Mouse (Mus musculus) testis, adult 2 months (tissue): ENCODE measurements around the gene Map2k6. TPM values are rescaled to one million over a fixed set of nuclear protein-coding genes. Genes with fewer than 3 reads are reported as not detected.
A peak's percentile ranks its signal among the peaks of the same experiment; 100 is the strongest.

Source experiments
- H3K27ac ChIP-seq: fragments of 200-500 bp; 2 replicates; pipeline ENCODE4 v1.5.1; 2012; ENCODE audit warnings: low read depth, low read length; ENCODE audit not compliant: control insufficient read depth, insufficient read depth
- H3K27me3 ChIP-seq: fragments of 200-500 bp; 2 replicates; pipeline ENCODE4 v1.6.1; 2012; ENCODE audit warnings: mild to moderate bottlenecking, low read length, moderate library complexity; ENCODE audit not compliant: control insufficient read depth, insufficient read depth
- H3K36me3 ChIP-seq: fragments of 200-500 bp; 2 replicates; pipeline ENCODE4 v1.6.1; 2012; ENCODE audit warnings: mild to moderate bottlenecking, low read length; ENCODE audit not compliant: control insufficient read depth, insufficient read depth
- H3K4me1 ChIP-seq: fragments of 200-500 bp; 2 replicates; pipeline ENCODE4 v1.6.1; 2012; ENCODE audit warnings: low read length; ENCODE audit not compliant: control insufficient read depth, insufficient read depth
- H3K4me3 ChIP-seq: fragments of 200-500 bp; 2 replicates; pipeline ENCODE4 v1.5.1; 2012; ENCODE audit warnings: low read depth, mild to moderate bottlenecking, low read length, moderate library complexity, mixed read lengths; ENCODE audit not compliant: control insufficient read depth
- CTCF ChIP-seq: fragments of 200-500 bp; IDR thresholded peaks from 2 replicates; pipeline ENCODE4 v1.5.1; 2012; ENCODE audit warnings: low read depth, mild to moderate bottlenecking, inconsistent platforms, low read length, moderate library complexity; ENCODE audit not compliant: control insufficient read depth, insufficient read depth, insufficient replicate concordance
- POLR2A ChIP-seq: fragments of 200-500 bp; IDR thresholded peaks from 2 replicates; pipeline ENCODE4 v1.6.1; 2012; ENCODE audit warnings: low read depth, mild to moderate bottlenecking, inconsistent platforms, low read length, moderate library complexity; ENCODE audit not compliant: control insufficient read depth
- polyA plus RNA-seq: library from polyadenylated mRNA; depleted of rRNA; stranded (reverse); fragments of >200 nt; gene quantifications from 2 replicates; pipeline ENCODE4 v1.2.3, GENCODE M21; 2012

Gene Map2k6
- polyA plus RNA-seq, 1 experiment, result 0.68 TPM

DNA sequence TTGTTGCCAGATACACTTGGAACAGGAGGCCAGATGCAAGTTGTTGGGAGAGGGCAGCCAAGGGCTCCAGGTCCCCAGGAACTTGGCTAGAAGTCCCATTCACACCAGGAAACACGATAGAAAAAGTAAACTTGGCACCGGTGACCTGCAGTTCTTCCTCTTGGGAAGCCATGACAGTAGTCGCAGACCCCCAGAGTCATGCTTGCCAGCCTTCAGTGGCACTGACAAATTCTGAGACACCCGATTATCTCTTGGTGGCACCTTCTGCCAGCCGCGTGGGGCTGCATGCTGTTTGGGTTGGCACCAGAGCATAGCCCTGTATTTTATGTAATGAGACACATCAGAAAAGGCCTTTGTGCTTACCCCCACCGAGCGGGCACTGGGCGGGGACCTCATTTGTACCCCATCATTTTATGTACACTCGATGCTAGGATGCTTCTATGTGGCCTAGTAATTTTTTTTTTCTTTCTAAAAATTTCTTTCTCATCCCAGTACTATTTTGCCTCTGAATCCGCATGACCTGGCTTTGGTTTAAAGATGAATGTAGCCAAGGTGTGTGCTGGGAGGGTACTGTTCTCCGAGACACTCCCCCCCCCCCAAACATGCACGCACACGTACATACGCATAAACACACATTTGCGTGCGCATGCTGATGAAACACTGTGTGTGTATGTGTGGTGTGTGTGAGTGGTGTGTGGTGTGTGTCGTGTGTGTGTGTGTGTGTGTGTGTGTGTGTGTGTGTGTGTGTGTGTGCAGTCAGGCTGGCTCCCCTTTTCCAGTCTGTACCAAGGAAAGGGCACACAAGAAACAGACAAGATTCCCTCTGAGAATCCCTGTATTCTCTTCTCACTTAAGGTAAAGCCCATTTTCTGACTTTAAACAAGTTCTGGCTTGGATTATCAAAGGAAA, 79.3 kb downstream of the Map2k6 start:
- TF ChIP-seq CTCF (no peak), POLR2A (no peak)
- H3K27ac ChIP-seq, result no peak overlapping the region
- H3K4me1 ChIP-seq, result no peaks in the 10 kb centered on the region; the same call in 1 of the 2 replicates
- no peaks in the 10 kb centered on the region for H3K36me3 ChIP-seq
- no peaks in the 10 kb centered on the region for H3K27me3 ChIP-seq
- no peak overlapping the region for H3K4me3 ChIP-seq

DNA sequence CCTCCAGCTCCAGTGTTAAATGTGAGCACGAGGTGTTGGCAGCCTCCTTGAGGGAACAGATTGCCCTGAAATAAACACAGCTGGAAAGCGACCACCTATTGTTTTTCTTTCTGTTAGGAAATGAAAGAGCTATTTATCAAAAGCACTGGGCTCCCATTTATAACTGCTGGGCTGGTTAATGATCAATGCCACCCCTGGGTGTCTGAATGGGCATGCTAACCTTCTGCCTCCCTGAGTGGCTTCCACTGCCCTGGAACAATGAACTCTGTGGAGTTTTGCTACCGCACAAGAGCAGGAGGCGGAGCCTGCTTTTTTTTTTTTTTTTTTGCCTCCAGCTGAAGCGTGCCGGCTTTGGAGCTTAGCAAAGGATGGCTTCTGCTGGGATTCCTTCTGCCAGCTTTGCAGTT, 80.1 kb downstream of the Map2k6 start:
- Histone ChIP-seq H3K4me3 (no peak overlapping the region), H3K36me3 (no peaks in the 10 kb centered on the region), H3K27ac (no peak overlapping the region), H3K4me1 (no peaks in the 10 kb centered on the region; the same call in 1 of the 2 replicates), H3K27me3 (no peaks in the 10 kb centered on the region)
- no peak for TF ChIP-seq CTCF
- TF ChIP-seq POLR2A, result no peak

DNA sequence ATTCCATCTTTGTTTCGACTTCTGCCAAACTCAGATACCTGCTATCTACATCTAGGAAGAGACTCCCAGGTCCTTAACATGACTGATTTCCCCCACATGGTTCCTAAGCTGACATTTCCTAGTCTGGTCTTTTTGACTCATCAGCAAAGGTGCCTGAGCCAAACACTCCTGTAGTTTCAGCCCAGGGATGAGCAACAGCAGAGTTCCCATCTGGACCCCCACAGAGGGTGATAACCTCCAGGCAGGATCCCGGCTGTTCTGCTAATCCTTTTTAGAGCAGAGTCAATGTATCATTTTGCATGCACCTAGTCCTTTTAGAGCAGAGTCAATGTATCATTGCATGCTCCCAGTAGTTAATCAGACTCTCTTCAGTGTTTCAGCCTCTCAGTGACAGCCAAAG, 82.5 kb downstream of the Map2k6 start:
- H3K4me1 ChIP-seq, result no peaks in the 10 kb centered on the region; the same call in 1 of the 2 replicates

DNA sequence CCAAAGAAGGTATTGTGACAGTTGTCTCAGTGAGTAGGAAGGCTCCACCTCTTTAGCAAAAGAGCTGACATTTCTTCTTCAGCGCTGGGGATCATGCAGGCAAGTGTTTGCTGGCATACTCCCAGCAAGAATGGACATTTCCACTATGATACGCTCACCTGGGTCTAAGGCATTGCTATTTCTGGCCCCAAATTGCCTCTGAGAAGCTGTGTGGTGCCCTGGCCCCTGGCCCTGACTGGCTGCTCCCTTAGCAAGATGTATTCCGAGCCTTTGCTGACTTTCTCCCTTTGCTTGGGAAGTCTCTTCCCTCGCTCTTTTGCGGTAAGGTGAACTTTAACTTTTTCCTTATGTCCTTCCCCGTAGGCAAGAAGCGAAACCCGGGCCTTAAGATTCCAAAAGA, 83.3 kb downstream of the Map2k6 start:
- Histone ChIP-seq H3K4me3 (no peak overlapping the region), H3K4me1 (no peaks in the 10 kb centered on the region; the same call in 1 of the 2 replicates), H3K27ac (no peak overlapping the region), H3K36me3 (no peaks in the 10 kb centered on the region), H3K27me3 (no peaks in the 10 kb centered on the region)
- TF ChIP-seq POLR2A, result no peak
- no peak for TF ChIP-seq CTCF

More for the DNA sequence above, 82.5 kb downstream of the Map2k6 start:
- H3K27ac ChIP-seq, result no peak overlapping the region
- TF ChIP-seq CTCF (no peak), POLR2A (no peak)
- no peaks in the 10 kb centered on the region for H3K36me3 ChIP-seq
- no peak overlapping the region for H3K4me3 ChIP-seq
- no peaks in the 10 kb centered on the region for H3K27me3 ChIP-seq

DNA sequence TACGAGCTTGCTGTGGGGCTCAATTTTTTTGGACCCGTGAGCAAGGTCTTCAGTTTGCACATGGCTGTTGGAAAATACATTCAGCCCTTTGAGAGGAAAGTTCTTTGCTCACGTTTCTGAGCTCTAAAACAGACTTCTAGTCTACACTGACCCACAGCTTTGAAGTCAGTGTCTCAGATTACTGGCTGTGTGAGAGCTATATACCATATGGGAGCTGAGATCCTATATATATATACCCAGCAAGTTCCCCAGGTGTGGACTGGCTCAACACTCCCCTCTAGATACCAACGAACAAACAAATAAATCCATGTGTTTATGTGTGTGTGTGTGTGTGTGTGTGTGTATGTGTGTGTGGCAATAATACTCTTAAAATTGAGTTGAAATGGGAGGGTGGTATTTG, 83.7 kb downstream of the Map2k6 start:
- Histone ChIP-seq H3K36me3 (no peaks in the 10 kb centered on the region), H3K4me3 (no peak overlapping the region), H3K27ac (no peak overlapping the region), H3K4me1 (no peaks in the 10 kb centered on the region; the same call in 1 of the 2 replicates), H3K27me3 (no peaks in the 10 kb centered on the region)
- TF ChIP-seq POLR2A (no peak), CTCF (no peak)

DNA sequence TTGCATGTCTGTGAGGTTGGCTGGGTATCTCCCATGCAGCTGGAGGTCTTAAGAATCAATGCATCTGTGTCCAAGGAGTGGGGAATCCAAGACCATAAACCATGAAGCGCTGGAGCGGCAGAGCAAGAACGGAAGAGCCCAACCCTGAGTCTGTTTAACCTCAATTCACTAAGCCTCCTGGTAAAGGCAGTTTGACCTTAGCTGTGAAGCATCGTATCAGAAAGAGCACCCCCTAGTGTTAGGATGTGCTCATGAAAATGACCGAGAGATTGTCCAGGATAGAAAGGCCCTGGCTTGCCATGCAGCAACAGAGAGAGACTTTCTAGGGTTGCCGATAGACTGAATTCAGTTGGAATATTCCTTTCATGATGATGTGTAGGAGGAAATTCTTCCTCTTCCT, 84.2 kb downstream of the Map2k6 start:
- no peak overlapping the region for H3K4me3 ChIP-seq
- H3K27ac ChIP-seq, result no peak overlapping the region
- H3K27me3 ChIP-seq, result no peaks in the 10 kb centered on the region
- TF ChIP-seq POLR2A (no peak), CTCF (peak; percentile 32; the same call in 1 of the 2 replicates)
- H3K4me1 ChIP-seq, result no peaks in the 10 kb centered on the region; the same call in 1 of the 2 replicates
- H3K36me3 ChIP-seq, result no peaks in the 10 kb centered on the region

DNA sequence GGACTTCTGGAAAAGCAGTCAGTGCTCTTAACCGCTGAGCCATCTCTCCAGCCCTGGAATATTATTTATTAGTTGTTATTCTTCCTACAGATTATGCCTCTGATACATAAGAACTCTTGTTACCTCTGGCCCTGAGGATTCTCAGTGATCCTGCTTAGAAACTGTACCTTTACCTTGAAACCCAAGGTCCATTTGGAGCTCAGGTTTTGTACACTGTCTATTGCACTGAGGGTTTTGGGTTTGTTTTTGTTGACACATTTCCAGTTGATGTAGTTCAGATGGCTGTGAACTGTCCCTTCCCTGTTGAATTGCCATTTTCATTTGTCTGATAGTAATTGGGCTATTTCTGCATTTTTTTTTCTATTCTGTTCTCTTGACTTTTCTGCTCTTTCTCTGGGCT, 85.5 kb downstream of the Map2k6 start:
- no peaks in the 10 kb centered on the region for H3K27me3 ChIP-seq
- TF ChIP-seq CTCF (no peak), POLR2A (no peak)
- no peak overlapping the region for H3K27ac ChIP-seq
- H3K36me3 ChIP-seq, result no peaks in the 10 kb centered on the region
- no peak overlapping the region for H3K4me3 ChIP-seq
- H3K4me1 ChIP-seq, result no peaks in the 10 kb centered on the region

DNA sequence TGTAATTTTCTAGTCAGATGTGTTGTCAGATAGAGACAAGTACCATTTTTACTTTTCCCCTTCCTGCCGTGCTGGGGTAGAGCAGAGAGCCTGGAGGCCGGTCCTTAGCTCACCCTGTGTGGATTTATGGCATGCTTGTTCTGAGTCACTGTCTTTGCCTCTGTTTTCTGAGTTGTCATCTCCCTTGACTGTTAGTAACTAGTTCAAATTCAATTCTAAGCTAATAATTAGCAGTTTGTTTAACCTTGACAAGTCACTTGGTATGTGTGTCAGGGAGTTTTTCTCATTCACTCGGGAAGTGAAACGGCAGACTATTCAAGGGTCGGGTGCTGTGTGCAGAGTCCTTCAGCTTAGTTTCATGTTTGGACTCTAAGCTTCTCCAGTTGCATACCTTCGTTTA, 86.2 kb downstream of the Map2k6 start:
- H3K27ac ChIP-seq, result no peak overlapping the region
- H3K36me3 ChIP-seq, result no peaks in the 10 kb centered on the region
- no peaks in the 10 kb centered on the region for H3K27me3 ChIP-seq
- no peak for TF ChIP-seq CTCF
- TF ChIP-seq POLR2A, result no peak
- H3K4me1 ChIP-seq, result no peaks in the 10 kb centered on the region
- no peak overlapping the region for H3K4me3 ChIP-seq
